Mouse (Mus musculus) heart, postnatal 25 days (tissue): ENCODE measurements at regions not wholly inside any gene's neighbourhood (a gene's known extent, or its start where the extent isn't known, plus 50 kb on each side); places are given as distances from the start of the nearest gene placed in this dataset.

ENCODE experiments used
- DNase-seq: peaks from one replicate; pipeline ENCODE4 v3.0.0; 2022; ENCODE audit warnings: low spot score
- intact Hi-C: fragments of 180-260 bp; cut with DNase I; formaldehyde crosslinking; loops from one replicate; pipeline ENCODE4 v1.15.1; 2025

- intact Hi-C loops: no loop called here
- no peak for DNase-seq
These were observed 83.1 kb upstream of the Plcl2 start for GRCm38 (mm10) chr17:50426146-50426545.

DNA sequence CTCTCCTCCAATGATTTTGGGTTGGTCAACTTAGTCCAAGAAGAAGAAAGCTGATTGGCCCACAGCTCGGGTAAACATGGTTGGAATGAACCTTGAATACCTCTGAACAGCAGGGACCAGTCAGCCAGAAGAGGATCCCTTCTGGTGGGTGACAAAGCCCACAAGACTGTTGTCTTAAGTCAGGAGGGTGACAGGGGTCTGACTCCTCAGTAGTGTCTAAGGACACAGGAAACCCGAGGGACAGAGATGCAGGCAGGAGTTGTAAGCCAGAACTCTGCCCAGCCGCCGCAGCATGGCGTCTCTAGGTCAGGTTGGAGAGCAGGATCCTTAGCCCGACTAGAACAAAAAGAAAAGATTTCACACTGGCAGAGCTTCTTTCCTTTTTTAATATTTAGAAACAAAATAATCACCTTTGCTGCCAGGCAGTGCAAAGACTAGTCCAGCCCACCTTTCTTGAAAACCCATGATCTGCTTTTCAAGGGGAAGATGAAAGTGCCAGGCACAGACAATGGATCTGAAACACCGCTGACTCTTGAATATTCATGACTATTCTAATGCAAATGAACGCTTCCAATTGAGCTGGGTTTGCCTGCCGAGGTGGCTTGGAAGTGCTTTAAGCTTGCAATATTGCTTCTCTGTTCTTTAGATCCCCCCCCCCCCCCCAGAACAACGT is 81.7 kb upstream of the Plcl2 start:
- no peak for DNase-seq

DNA sequence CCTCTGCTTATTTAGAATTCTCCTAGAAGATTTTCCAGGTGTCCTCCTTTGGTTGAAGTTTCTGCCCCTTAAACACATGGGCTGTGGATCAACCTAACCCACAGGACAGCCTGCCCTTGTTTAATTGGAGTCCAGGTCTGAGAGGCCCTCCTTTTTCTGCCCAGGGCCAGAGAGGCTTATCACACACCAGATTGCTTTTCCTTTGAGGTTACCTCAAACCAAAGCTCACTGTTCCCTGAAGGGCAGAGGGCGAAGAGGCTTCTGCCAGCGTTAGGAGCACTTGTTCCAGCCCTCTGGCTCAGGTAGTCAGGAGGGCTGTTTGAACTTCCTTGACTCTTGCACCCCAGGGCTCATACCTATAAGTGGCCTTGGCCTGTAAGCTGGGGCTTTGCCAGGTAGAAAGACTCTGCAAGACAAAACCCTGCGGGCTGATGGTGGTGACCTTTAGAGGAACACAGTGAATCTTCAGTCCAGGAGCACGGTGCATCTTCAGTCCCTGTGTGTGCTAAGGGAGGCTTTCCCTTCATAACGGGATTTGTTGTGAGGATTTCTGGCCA is 81.1 kb upstream of the Plcl2 start:
- DNase-seq: no peak
- intact Hi-C loops: no loop called here

More for the DNA sequence above, 81.7 kb upstream of the Plcl2 start:
- intact Hi-C loops: no loop called here

DNA sequence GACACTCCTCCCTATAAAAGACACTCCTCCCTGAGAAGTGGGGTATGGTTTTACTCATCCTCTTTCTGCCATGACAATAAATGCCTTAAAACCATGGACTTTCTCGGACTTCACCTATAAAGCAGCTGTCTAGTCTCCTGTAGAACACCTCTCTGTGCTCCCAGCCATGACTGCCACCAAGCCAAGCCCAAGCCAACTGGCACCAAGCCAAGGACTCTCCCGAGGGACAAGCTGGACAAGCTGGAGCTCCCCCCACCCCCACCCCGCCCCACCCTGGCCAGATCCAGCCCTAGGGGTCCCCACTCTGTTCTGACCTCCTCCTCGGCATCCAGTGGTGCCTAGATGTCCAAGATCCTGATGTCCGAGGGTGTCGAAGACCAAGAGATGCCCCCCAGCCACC is 76.6 kb upstream of the Plcl2 start:
- DNase-seq: no peak

DNA sequence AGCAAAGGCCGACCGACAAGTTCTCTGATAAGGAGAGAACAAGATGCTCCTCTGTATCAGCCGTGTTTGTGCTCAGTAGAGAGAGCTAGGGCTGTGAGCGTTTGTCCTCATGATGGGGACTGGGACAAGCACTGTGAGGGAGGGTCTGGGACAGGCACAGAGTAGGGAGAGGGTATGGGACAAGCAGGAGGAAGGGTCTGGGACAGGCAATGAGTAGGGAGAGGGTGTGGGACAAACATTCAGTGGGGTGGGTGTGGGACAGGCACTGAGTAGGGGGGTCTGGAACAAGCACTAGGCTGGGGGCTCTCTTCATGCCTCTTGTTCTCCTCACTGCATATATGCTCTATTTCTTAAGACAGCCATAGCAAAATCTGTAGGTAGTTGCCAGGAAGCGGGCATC is 70.2 kb upstream of the Plcl2 start:
- intact Hi-C loops: no loop called here
- DNase-seq: no peak

More for the DNA sequence above, 76.6 kb upstream of the Plcl2 start:
- intact Hi-C loops: no loop called here

DNA sequence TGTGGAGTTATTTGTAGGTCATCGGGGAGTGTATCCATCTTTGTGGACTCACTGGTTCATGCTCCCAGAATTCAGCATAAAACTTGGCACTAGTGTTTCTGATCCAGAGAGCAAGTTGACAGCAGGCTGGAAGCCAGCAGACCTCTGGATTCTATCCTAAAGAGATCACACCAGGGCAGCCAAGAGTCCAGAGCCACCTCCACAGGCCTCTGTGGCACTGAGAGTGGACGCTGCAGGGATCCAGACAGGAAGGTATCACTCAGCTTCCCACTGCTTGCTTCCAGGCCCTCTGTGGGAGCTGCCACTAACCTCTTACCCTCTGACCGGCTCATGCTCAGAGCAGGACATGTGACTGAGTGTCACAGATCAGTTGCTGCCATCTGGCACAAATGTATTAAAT is 69.8 kb upstream of the Plcl2 start:
- no peak for DNase-seq

GRCm38 (mm10) chr17:50442062-50442461 is 67.1 kb upstream of the Plcl2 start:
- intact Hi-C loops: no loop called here
- DNase-seq: no peak

More for the DNA sequence above, 69.8 kb upstream of the Plcl2 start:
- intact Hi-C loops: no loop called here

DNA sequence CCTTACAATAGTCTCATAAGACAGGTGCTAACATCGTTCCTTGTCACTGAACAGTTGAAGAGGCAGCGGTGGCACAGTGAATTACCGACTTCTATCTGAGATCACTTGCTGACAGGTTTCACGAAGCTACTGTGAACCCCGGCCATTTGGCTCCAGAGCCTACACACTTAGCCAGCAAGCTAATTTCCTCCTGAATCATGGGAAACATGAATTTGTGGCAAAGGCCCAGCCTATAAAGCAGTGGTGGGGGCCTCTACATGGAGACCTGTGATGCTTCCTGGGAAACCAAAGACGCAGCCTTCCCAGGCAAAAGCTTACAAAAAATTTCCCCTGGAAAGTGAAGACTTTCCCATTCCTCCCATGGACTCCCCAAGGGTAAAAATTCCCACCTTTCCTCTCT is 66.3 kb upstream of the Plcl2 start:
- no peak for DNase-seq
- intact Hi-C loops: no loop called here

DNA sequence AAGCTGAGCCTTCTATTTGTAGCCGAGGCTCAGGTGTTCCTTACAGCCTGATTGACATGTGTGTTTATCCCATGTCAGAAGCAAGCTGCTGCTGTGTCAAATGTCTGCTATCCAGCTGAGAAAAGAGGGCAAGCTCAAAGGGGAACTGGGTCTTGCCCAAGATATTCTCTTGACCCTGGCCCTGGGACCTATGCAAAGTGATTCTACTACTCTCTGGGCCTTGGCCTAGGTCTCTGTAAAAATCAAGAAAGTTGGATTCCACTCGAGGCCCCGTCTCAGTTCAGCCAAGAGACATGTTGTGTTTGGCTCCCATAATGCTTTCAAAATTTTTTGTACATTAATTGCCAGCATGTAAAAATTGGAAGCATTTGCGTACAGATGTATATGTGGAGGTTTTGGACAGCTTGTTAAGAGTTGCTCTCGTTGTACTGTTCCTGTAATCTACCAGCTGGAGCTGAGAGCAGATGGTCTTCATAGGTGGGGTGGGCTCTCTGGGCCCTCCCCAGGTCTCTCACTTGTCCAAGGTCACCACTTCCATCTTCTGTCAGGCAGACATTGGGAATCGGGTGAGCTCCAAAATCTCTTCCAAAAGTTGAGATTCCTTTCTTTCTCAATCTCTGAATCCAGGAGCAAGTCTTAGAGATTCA is 65.7 kb upstream of the Plcl2 start:
- intact Hi-C loops: no loop called here
- DNase-seq: no peak

DNA sequence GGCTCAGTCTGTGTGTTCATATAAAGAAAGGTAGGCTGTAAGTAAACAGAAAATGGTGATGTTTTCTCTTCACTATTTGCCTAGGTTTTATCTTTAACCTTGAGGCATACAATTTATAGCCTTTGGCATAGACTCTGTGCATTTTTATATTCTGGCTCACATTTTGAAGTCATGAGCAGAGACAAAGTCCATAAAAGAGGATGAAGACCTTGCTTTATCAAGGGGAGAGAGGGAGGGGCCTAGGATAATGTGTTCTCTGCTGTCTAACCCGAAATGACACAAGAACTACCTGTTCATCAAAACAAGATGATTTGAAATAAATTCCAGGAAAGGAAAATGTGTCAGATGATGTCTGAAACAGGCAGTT is 65.2 kb upstream of the Plcl2 start:
- intact Hi-C loops: no loop called here
- DNase-seq: no peak

DNA sequence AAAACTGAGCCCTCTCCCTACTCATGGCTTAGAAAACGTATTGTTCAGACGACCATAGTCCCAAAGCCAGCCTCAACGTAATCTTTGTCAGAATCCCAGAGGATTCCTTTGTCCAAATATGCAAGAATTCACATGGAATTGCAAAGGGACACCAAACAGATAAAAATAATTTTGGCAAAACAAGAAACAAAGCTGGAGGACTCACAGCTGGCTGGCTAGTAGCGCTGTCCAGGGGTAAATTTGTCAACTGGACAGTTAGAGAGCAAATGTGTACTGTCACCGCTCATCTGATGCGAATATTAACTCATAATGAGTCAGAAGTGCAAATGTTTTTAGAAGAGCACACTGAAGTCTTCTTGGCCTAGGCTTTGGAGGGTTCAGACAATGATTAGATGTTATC is 60.5 kb upstream of the Plcl2 start:
- no peak for DNase-seq
- intact Hi-C loops: no loop called here

GRCm38 (mm10) chr17:50451606-50452005 is 57.6 kb upstream of the Plcl2 start:
- intact Hi-C loops: no loop called here
- DNase-seq: no peak

GRCm38 (mm10) chr17:50453524-50453923 is 55.7 kb upstream of the Plcl2 start:
- no peak for DNase-seq
- intact Hi-C loops: no loop called here

DNA sequence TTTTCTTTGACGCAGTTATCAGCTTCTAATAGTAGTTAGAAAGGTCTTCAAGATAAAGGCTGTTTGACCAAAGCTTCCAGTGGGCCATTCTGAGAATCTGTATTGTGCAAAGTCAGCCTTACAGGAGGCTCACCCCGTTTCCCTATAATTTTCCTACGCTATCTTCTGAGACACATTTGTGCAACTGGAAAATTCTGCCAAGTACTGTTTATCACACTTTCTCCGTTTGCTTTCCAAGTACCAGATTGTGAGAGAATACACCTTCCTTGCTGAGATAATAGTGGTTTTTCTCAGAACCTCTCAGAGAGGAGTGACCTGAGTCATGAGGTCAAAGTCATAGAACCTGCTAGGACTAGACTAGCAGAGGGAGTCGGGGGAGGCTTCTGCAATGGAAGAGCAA is 55.2 kb upstream of the Plcl2 start:
- no peak for DNase-seq
- intact Hi-C loops: no loop called here

GRCm38 (mm10) chr17:50454917-50455316 is 54.3 kb upstream of the Plcl2 start:
- intact Hi-C loops: no loop called here
- DNase-seq: no peak

DNA sequence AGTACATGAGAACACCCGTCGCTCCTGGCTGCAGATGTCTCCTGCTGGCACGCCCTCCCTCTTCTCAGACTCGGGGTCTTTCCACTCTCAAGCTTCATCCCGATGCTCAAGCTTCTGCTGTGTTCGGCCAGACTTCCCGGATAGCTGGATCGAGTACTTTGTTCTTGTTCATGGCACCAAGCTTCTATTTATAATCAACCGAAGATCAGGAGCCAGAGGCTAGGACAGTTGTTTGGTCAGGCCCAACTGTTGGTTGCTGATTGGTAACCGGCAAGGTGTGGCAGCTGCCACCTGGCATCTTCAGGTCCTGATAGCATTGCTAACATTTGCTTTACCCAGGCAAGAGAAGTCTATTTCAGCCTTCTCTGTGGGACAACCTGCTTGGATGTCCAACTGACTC is 53.5 kb upstream of the Plcl2 start:
- intact Hi-C loops: no loop called here

DNA sequence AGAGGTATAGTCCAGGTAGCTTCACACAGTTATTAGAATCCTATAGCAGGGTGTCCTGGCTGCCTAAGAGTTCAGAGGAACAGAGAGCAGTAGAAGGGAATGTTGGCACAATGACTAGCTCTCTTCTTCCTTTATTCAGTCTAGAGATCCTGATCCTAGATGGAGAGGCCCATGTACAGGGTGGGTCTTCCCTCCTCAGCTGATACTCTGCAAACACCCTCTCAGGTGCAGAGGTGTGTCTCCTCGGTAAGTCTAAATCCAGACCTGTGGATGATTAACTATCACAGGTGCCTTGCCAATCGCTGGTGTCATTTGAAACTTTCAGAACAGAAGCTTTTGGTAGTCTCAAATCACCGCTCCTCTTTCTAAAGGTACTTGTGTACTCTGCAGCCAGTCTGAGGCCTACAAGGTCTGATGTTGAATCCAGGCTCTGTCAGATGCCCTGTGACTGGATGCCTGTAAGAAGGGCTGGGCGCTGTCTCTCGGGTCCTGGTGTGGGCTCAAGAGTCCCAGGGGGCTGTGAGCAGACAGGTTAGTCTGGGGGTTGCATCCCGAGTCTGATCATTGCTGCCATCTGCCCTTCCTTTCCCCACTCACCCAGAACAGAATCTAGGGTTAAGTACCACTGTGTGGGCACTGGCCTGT is 52.0 kb upstream of the Plcl2 start:
- intact Hi-C loops: no loop called here
- no peak for DNase-seq

More for the DNA sequence above, 53.5 kb upstream of the Plcl2 start:
- DNase-seq: no peak

- intact Hi-C loops: no loop called here
These were observed 51.0 kb upstream of the Plcl2 start for GRCm38 (mm10) chr17:50458232-50458631.

More at GRCm38 (mm10) chr17:50458232-50458631, 51.0 kb upstream of the Plcl2 start:
- DNase-seq: no peak
